Mouse (Mus musculus): ENCODE data around the gene Med28. TPM values are rescaled to one million over a fixed set of nuclear protein-coding genes. Genes with fewer than 3 reads are reported as not detected.

Gene Med28
- total RNA-seq, 2 experiments from 2014 or later = 43.8 to 47.7 TPM

GRCm38 (mm10) chr5:45577376-45577775 is 57.3 kb downstream of the Med28 start:
- DNase-seq = no peak
- intact Hi-C loops (cut with DNase I) = no loop called here

Other genes starting within 250 kb of the Med28 start
- gene Qdpr, start 70.0 kb upstream of the Med28 start, total RNA-seq (2021) = 10 to 100 TPM; 54.0 to 57.9 TPM
- not detected for gene Clrn2, start 66.5 kb upstream of the Med28 start, total RNA-seq (2021)
- gene Lap3, start 26.9 kb upstream of the Med28 start, total RNA-seq (2021) = 10 to 100 TPM; 51.1 to 53.8 TPM
- under 1 TPM; 0.18 to 0.35 TPM for gene Fam184b, start 119.4 kb downstream of the Med28 start, total RNA-seq (2021)
- under 1 TPM; 0.38 to 0.42 TPM for gene Ncapg, start 149.7 kb downstream of the Med28 start, total RNA-seq (2021)

All from gastrocnemius, postnatal 36 days (tissue).